Mouse (Mus musculus): Measurements from ENCODE around the gene Igf1. TPM values are rescaled to one million over a fixed set of nuclear protein-coding genes. Genes with fewer than 3 reads are reported as not detected.

Igf1 gene
- total and polyA plus RNA-seq, 3 experiments: not detected

- DNase-seq (ENCODE audit: low read depth, low spot score): no peak
- H3K9me3 ChIP-seq (replicated peaks; ENCODE audit: insufficient read depth, low read length): no peaks in the 10 kb centered on the region
- TF ChIP-seq USF2 (IDR thresholded peaks at IDR 0.05; ENCODE audit: borderline replicate concordance in 1 of 2, insufficient read depth in 1 of 2, low read depth in 1 of 2, low read length in 2 of 2) (no peak), NELFE (IDR thresholded peaks at IDR 0.05; ENCODE audit: low read depth, low read length) (no peak), USF1 (IDR thresholded peaks at IDR 0.05; ENCODE audit: low read depth, low read length) (no peak), ELF1 (IDR thresholded peaks at IDR 0.05; ENCODE audit: low read depth, low read length) (no peak), RCOR1 (IDR thresholded peaks at IDR 0.05; ENCODE audit: low read depth, low read length) (no peak), NRF1 (IDR thresholded peaks at IDR 0.05; ENCODE audit: insufficient read depth, low read depth, low read length, poor library complexity, severe bottlenecking) (no peak), HCFC1 (IDR thresholded peaks at IDR 0.05; ENCODE audit: low read depth, low read length) (no peak), E2F4 (IDR thresholded peaks at IDR 0.05; ENCODE audit: borderline replicate concordance, low read depth, low read length) (no peak), GABPA (IDR thresholded peaks at IDR 0.05; ENCODE audit: low read depth, low read length) (no peak), TBP (IDR thresholded peaks at IDR 0.05; ENCODE audit: low read depth, low read length) (no peak), BHLHE40 (IDR thresholded peaks at IDR 0.05; ENCODE audit: borderline replicate concordance, low read depth, low read length) (no peak), SMC3 (IDR thresholded peaks at IDR 0.05; ENCODE audit: low read depth, low read length) (no peak), MAZ (IDR thresholded peaks at IDR 0.05; ENCODE audit: low read depth, low read length) (no peak), POLR2A (IDR thresholded peaks at IDR 0.05; ENCODE audit: control insufficient read depth in 1 of 2, insufficient read depth in 1 of 2, low read depth in 1 of 2, low read length in 2 of 2, poor library complexity in 1 of 2) (no peak), SIN3A (IDR thresholded peaks at IDR 0.05; ENCODE audit: low read length) (no peak), GATA1 (IDR thresholded peaks at IDR 0.05; ENCODE audit: low read depth, low read length) (no peak), UBTF (IDR thresholded peaks at IDR 0.05; ENCODE audit: borderline replicate concordance, insufficient read depth, low read depth, low read length) (no peak)
- no peaks in the 10 kb centered on the region for H3K4me1 ChIP-seq (ENCODE audit: control insufficient read depth in 1 of 2, insufficient read depth in 2 of 2, low read length in 2 of 2)
- H3K4me3 ChIP-seq (ENCODE audit: control insufficient read depth in 1 of 2, insufficient read depth in 1 of 2, low read depth in 2 of 2, low read length in 2 of 2): no peak overlapping the region
- no peak overlapping the region for H3K27ac ChIP-seq (ENCODE audit: control insufficient read depth, low read depth, low read length)
- no peak overlapping the region for H3K9ac ChIP-seq (ENCODE audit: control insufficient read depth, low read depth, low read length, poor library complexity, severe bottlenecking)
- no peaks in the 10 kb centered on the region for H3K27me3 ChIP-seq (ENCODE audit: control insufficient read depth in 1 of 2, insufficient read depth in 2 of 2, low read length in 2 of 2)
- no peaks in the 10 kb centered on the region for H3K79me2 ChIP-seq (ENCODE audit: control insufficient read depth, insufficient read depth, low read length, poor library complexity)
- H3K36me3 ChIP-seq (ENCODE audit: control insufficient read depth in 1 of 2, insufficient read depth in 2 of 2, low read length in 2 of 2): no peaks in the 10 kb centered on the region
Observed at GRCm38 (mm10) chr10:87905087-87905486, 47.0 kb downstream of the Igf1 start.

GRCm38 (mm10) chr10:87906121-87906520 lies 48.1 kb downstream of the Igf1 start:
- Histone ChIP-seq H3K9ac (ENCODE audit: control insufficient read depth, low read depth, low read length, poor library complexity, severe bottlenecking) (no peak overlapping the region), H3K9me3 (replicated peaks; ENCODE audit: insufficient read depth, low read length) (no peaks in the 10 kb centered on the region), H3K27me3 (ENCODE audit: control insufficient read depth in 1 of 2, insufficient read depth in 2 of 2, low read length in 2 of 2) (no peaks in the 10 kb centered on the region), H3K27ac (ENCODE audit: control insufficient read depth, low read depth, low read length) (no peak overlapping the region), H3K4me3 (ENCODE audit: control insufficient read depth in 1 of 2, insufficient read depth in 1 of 2, low read depth in 2 of 2, low read length in 2 of 2) (no peak overlapping the region), H3K79me2 (ENCODE audit: control insufficient read depth, insufficient read depth, low read length, poor library complexity) (no peaks in the 10 kb centered on the region), H3K4me1 (ENCODE audit: control insufficient read depth in 1 of 2, insufficient read depth in 2 of 2, low read length in 2 of 2) (no peaks in the 10 kb centered on the region), H3K36me3 (ENCODE audit: control insufficient read depth in 1 of 2, insufficient read depth in 2 of 2, low read length in 2 of 2) (no peaks in the 10 kb centered on the region)
- no peak for DNase-seq (ENCODE audit: low read depth, low spot score)
- TF ChIP-seq MYB (IDR thresholded peaks at IDR 0.05; ENCODE audit: low read depth, low read length) (no peak), NELFE (IDR thresholded peaks at IDR 0.05; ENCODE audit: low read depth, low read length) (no peak), GABPA (IDR thresholded peaks at IDR 0.05; ENCODE audit: low read depth, low read length) (no peak), ZC3H11A (IDR thresholded peaks at IDR 0.05; ENCODE audit: low read depth, low read length) (no peak), ZKSCAN1 (IDR thresholded peaks at IDR 0.05; ENCODE audit: low read depth, low read length) (no peak), TBP (IDR thresholded peaks at IDR 0.05; ENCODE audit: low read depth, low read length) (no peak), NRF1 (IDR thresholded peaks at IDR 0.05; ENCODE audit: insufficient read depth, low read depth, low read length, poor library complexity, severe bottlenecking) (no peak), JUND (IDR thresholded peaks at IDR 0.05; ENCODE audit: low read depth, low read length) (no peak), MYC (IDR thresholded peaks at IDR 0.05; ENCODE audit: low read depth, low read length) (no peak), USF2 (IDR thresholded peaks at IDR 0.05; ENCODE audit: borderline replicate concordance in 1 of 2, insufficient read depth in 1 of 2, low read depth in 1 of 2, low read length in 2 of 2) (no peak), MAZ (IDR thresholded peaks at IDR 0.05; ENCODE audit: low read depth, low read length) (no peak), CTCF (IDR thresholded peaks at IDR 0.05 in 2 of 3, conservative IDR thresholded peaks at IDR 0.05 in 1 of 3; ENCODE audit: control insufficient read depth in 1 of 3, insufficient read depth in 1 of 3, low read depth in 2 of 3, low read length in 3 of 3, poor library complexity in 1 of 3, severe bottlenecking in 1 of 3) (no peak), SIN3A (IDR thresholded peaks at IDR 0.05; ENCODE audit: low read length) (no peak)
